Mouse (Mus musculus) neural tube, embryonic 15.5 days (tissue): ENCODE measurements around the gene Adss. TPM values are rescaled to one million over a fixed set of nuclear protein-coding genes. Genes with fewer than 3 reads are reported as not detected.
"Not testable (repeated sequence)": the region's sequence is repeated elsewhere in the genome, so short reads cannot be mapped to it uniquely, and the experiment has no call there.

Source experiments
- ATAC-seq: fragments of 200-750 bp; cut with Nextera tagmentation; 2 replicates; pipeline ENCODE4 v1.8.0; 2017; ENCODE audit warnings: mild to moderate bottlenecking, moderate TSS enrichment, moderate library complexity; ENCODE audit not compliant: low FRiP score
- H3K27ac ChIP-seq: fragments of 300-500 bp; sonication (generic); replicated peaks from 2 replicates; pipeline ENCODE4 v1.5.1; 2015; ENCODE audit warnings: mild to moderate bottlenecking, inconsistent platforms
- H3K27me3 ChIP-seq: fragments of 300-500 bp; sonication (generic); replicated peaks from 2 replicates; pipeline ENCODE4 v1.6.1; 2015; ENCODE audit warnings: inconsistent platforms
- H3K36me3 ChIP-seq: fragments of 300-500 bp; sonication (generic); 2 replicates; pipeline ENCODE4 v1.6.1; 2015; ENCODE audit warnings: inconsistent platforms
- H3K4me1 ChIP-seq: fragments of 300-500 bp; sonication (generic); 2 replicates; pipeline ENCODE4 v1.6.1; 2015; ENCODE audit warnings: inconsistent platforms
- H3K4me2 ChIP-seq: fragments of 300-500 bp; sonication (generic); 2 replicates; pipeline ENCODE4 v1.6.1; 2015; ENCODE audit warnings: inconsistent platforms, mild to moderate bottlenecking, moderate library complexity
- H3K4me3 ChIP-seq: fragments of 300-500 bp; sonication (generic); replicated peaks from 2 replicates; pipeline ENCODE4 v1.5.1; 2015; ENCODE audit warnings: mild to moderate bottlenecking, inconsistent platforms
- H3K9ac ChIP-seq: fragments of 300-500 bp; sonication (generic); replicated peaks from 2 replicates; pipeline ENCODE4 v1.6.1; 2015; ENCODE audit warnings: mild to moderate bottlenecking, inconsistent platforms
- H3K9me3 ChIP-seq: fragments of 300-500 bp; sonication (generic); replicated peaks from 2 replicates; pipeline ENCODE4 v1.6.1; 2016; ENCODE audit warnings: inconsistent platforms
- WGBS: fragments of 180-500 bp; shearing (Covaris S2); methylation state at CpG from one replicate; pipeline ENCODE4 v1.1.7; 2015; ENCODE audit warnings: mixed read lengths; 5-methylcytosine and 5-hydroxymethylcytosine counted together
- polyA plus RNA-seq: library from polyadenylated mRNA; unstranded; fragments of >200 nt; fragmentation: Nextera tagmentation; extraction: Ambion mirVana; gene quantifications from 2 replicates; pipeline ENCODE4 v1.2.1, GENCODE M21; 2015

Gene Adss
- polyA plus RNA-seq, result 50.6 and 55.1 TPM in 2 replicates

DNA sequence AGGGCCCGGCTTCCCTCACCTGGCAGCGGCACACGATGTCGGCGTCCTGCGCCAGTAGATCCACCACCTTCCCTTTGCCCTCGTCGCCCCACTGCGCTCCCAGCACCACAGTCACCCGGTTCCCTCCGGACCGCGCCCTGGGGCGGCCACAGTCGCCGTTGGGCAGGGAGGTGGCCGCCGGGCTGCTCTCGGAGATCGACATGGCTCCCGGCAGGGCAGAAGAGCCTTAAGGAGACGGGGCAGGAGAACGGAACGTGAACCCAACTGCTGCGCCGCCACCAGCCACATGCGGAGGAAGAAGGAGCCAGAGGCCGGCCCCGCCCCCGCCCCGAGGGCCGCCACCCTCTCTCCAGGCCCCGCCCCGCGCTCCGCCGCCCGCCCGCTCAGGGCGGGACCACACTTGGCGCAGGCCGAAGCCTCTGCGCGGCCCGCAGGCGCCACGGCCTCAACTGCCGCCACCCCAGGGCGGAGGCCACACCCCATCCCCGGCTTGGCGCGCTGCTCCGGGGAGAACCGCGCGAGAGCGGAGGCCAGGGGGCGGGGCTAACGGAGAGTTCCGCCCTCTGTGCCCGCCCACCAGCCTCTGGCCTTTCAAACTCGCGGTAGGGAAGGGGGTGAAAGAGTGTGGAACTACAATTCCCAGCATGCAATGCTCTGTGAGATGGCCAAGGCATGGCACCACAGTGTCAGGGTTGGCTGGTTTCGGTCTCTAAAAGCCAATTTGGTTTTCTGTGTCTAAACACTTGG is at the start of gene Adss:
TSS of gene Adss (minus strand) at position 319 of the 747 bp plus-strand sequence.
- Histone ChIP-seq H3K9me3 (no peaks in the 10 kb centered on the region), H3K9ac (peak within 1 kb of the TSS; percentile 71), H3K4me1 (peaks cover 20% of the 10 kb centered on the region), H3K27ac (peak within 1 kb of the TSS; percentile 88), H3K4me3 (peak within 1 kb of the TSS; percentile 72), H3K27me3 (no peaks in the 10 kb centered on the region), H3K4me2 (peak within 1 kb of the TSS; percentile 65), H3K36me3 (no peaks in the 10 kb centered on the region)
- WGBS, result under 1% methylated on average over 63 of the region's 64 CpGs
- ATAC-seq, result peak; percentile 98

DNA sequence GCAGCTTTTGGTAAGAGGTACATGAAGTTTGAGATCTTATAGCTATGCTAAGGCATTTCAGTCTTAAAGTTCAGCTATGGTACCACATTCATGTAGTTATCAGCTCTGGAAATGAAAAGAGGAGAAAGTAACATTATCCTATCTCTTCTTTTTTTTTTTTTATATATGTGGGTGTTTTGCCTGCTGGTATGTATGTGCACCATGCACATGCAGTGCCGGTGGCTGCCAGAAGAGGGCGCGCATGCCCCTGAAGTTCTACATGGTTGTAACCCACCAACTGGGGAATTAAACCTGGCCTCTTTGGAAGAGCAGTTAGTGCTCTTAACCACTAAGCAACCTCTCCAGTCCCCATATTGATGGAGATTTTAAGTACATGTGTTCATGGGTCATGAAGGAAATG is 49.5 kb upstream of the Adss start:
- 49% methylated on average over 3 of the region's 3 CpGs for WGBS
- H3K36me3 ChIP-seq, ATAC-seq, H3K4me3 ChIP-seq, H3K27ac ChIP-seq, H3K4me2 ChIP-seq, H3K27me3 ChIP-seq, H3K9me3 ChIP-seq, H3K4me1 ChIP-seq, H3K9ac ChIP-seq: not testable (repeated sequence)

DNA sequence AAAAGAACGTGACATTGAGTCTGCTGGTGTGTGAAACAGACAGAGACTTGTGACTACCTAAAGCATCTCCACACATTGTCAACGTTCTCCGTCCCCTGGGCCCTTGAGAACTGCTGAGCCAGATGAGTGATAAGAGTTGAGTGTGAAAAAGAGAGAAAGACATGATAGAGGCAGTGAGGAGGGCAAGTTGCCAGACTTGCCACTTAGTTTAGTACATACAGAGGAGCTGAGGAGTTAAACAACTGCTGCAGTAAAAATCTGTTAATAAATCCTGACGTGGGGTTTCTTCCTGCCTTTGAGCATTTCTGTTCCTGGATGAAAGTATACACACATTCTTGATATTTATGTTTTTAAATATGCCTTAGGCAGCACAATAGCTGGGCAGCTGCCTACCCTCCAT is 31.5 kb upstream of the Adss start:
- H3K4me1 ChIP-seq, H3K27ac ChIP-seq, H3K27me3 ChIP-seq, H3K9me3 ChIP-seq, H3K36me3 ChIP-seq, H3K4me2 ChIP-seq, ATAC-seq, H3K4me3 ChIP-seq, H3K9ac ChIP-seq: not testable (repeated sequence)
- 74% methylated on average over 4 of the region's 4 CpGs for WGBS

DNA sequence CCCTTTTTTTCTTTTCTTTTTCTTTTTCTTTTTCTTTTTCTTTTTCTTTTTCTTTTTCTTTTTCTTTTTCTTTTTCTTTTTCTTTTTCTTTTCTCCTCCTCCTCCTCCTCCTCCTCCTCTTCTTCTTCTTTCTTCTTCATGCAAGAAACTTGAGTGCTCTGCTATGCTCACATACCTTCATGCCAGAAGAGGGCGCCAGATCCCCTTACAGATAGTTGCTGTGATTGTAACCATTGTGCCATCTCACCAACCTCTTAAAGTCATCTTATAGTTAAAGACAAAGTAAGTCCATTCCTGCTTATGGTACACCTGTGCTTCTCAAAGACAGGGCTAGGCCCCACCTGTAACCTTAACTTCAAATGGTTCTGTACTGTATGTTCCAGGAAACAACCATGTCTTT is 10.5 kb upstream of the Adss start:
- not testable (repeated sequence) for ATAC-seq

DNA sequence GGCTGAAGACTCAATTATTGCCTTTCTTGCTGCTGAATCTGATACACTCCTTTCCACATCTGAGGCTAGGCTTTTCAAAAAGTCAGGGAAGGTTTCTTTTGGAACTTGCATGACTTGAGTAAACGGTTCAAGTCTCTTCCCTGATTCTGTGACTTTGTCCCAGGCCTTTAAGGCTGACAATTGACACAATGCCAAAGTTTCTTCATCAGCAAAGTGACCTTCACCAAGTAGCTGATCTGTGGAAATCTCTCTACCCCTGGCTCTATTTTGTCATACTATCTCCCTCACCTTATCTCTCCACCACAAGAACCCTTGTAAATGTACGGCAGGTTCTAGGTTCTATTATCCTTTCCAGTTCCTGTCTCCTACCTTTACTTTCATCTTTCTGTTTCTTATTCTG is 7.2 kb upstream of the Adss start:
- no peak for ATAC-seq
- Histone ChIP-seq H3K4me1 (no peaks in the 10 kb centered on the region), H3K9ac (no peak overlapping the region), H3K27me3 (no peaks in the 10 kb centered on the region), H3K4me2 (no peak overlapping the region), H3K9me3 (no peaks in the 10 kb centered on the region), H3K27ac (no peak overlapping the region), H3K4me3 (no peak overlapping the region), H3K36me3 (no peaks in the 10 kb centered on the region)
- WGBS, result 91% methylated on average over 2 of the region's 2 CpGs

More for the DNA sequence above, 10.5 kb upstream of the Adss start:
- H3K4me2 ChIP-seq, H3K4me3 ChIP-seq, H3K27me3 ChIP-seq, H3K9ac ChIP-seq, H3K9me3 ChIP-seq, H3K27ac ChIP-seq, H3K36me3 ChIP-seq, H3K4me1 ChIP-seq: not testable (repeated sequence)
- 67% methylated on average over 1 of the region's 1 CpGs for whole genome bisulfite sequencing

DNA sequence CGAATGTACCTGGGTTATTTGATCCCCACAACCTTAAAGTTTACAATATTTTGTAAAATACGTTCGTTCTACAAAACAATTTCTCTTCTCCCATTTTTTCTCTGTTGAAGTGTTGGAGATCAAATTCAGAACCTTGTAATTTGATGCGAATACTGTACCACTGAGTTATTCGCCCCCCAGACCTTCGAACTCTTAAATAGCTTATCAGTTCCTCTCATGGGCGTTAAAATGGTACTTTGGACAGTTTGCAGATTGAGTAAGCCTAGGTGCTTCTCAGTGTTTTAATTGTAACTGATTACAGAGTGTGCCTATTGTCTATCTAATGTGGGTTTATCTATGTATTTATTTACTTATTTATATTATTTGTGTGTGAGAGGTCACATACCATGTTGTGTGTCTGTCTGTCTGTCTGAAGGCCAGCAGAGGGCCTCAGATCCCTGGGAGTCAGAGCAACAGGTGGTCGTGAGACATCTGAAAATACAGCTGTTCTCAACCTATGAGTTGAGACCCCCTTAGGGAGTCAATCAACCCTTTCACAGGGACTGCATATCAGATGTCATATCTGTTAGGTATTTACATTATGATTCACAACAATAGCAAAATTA is 942 bp upstream of the Adss start:
- Histone ChIP-seq H3K27ac (no peak overlapping the region), H3K4me2 (peak overlapping the region; percentile 65), H3K27me3 (no peaks in the 10 kb centered on the region), H3K4me3 (no peak overlapping the region), H3K9me3 (no peaks in the 10 kb centered on the region), H3K4me1 (peaks cover 17% of the 10 kb centered on the region), H3K9ac (no peak overlapping the region), H3K36me3 (no peaks in the 10 kb centered on the region)
- no peak for ATAC-seq
- WGBS, result 77% methylated on average over 8 of the region's 8 CpGs

DNA sequence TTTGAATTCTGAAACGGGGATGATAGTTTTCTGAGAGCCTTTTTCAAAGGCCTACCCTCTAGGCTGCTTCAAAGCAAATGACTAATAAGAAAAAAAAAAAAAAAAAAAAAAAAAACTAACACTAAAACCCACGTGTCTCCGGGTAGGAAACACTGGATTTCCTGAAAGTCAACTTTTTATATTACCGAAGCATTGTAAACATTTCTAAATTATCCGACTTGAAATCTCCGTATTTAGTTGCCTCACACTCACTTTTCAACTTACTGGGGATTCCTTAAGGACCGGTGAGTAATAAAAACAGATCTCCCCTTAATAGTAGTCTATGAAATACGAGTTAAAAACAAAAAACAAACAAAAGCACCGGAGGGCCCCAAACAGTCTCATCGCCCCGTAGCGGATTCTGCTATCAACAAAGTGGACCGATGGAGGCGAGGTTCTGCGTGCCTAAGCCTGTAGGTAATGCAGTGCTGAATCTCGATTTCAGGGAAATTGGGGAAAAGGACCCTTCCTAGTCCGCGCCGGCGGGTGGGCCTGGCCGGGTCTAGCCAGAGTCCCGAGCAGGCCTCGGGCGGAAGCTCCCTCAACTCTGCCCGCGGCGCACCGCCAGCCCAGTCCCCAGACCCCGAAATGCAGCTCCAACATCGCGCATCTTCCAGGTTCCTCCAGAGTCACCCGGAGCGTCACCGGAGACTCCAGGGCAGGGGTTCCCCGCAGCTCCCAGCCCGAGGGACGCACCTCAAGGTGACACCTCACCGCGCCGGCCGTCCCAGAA is 704 bp downstream of the Adss start:
- ATAC-seq, result peak; percentile 62
- Histone ChIP-seq H3K4me2 (peak overlapping the region; percentile 65), H3K9ac (peak overlapping the region; percentile 71), H3K27ac (peak overlapping the region; percentile 88), H3K4me1 (peaks cover 20% of the 10 kb centered on the region), H3K36me3 (no peaks in the 10 kb centered on the region), H3K27me3 (no peaks in the 10 kb centered on the region), H3K9me3 (no peaks in the 10 kb centered on the region), H3K4me3 (peak overlapping the region; percentile 72)
- WGBS, result under 1% methylated on average over 41 of the region's 41 CpGs

DNA sequence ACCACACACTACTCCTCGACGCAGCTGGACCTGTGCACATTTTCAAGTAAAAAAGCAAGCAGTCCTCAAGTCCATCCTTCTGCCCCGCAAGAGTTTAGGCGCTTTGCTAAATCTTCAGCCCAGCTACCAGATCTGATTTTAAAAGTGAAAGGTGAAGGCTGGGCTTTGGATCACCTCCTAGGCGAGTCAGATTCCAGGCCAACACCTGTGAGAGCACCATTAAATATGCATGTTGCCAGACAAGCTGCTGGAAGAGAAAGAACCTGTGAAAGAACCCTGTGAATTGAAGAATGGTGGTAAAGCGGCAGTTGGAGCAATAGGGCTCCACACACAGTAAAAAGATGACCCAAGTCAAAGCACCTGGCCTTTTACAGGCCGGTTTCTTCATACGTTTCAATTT is 1.4 kb downstream of the Adss start:
- 5% methylated on average over 8 of the region's 8 CpGs for WGBS
- H3K4me2 ChIP-seq, result peak overlapping the region; percentile 65
- H3K9me3 ChIP-seq, result no peaks in the 10 kb centered on the region
- H3K4me1 ChIP-seq, result peaks cover 20% of the 10 kb centered on the region
- no peaks in the 10 kb centered on the region for H3K36me3 ChIP-seq
- no peak for ATAC-seq
- H3K27ac ChIP-seq, result no peak overlapping the region; the same call in 1 of the 2 replicates
- H3K27me3 ChIP-seq, result no peaks in the 10 kb centered on the region
- H3K4me3 ChIP-seq, result peak overlapping the region; percentile 72
- peak overlapping the region; percentile 71; the same call in 1 of the 2 replicates for H3K9ac ChIP-seq

DNA sequence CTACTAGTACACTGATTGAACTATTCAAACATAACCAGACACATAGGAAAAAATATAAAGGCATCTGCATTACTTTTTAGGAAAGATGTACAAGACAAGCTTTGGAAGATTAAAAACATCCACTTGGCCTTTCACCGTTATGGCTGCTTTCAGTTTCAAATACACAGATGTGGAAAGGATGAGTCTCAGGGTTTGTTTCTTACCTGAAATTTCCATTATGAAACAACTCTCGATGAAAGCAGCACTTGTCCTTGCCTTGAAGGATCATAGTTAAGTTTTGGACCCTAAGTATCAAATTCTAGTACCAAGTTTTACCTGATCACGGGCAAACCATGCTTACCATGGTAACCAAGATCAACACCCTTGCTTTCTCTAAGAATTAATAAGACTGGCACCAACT is 3.5 kb downstream of the Adss start:
- Histone ChIP-seq H3K9ac (no peak overlapping the region), H3K4me2 (no peak overlapping the region), H3K9me3 (no peaks in the 10 kb centered on the region), H3K4me1 (peaks cover 20% of the 10 kb centered on the region), H3K4me3 (no peak overlapping the region), H3K27ac (no peak overlapping the region), H3K27me3 (no peaks in the 10 kb centered on the region), H3K36me3 (0 out of 2 replicates have a peak, but pooled peaks cover 3% of the 10 kb centered on the region)
- no peak for ATAC-seq
- WGBS, result 88% methylated on average over 3 of the region's 3 CpGs

DNA sequence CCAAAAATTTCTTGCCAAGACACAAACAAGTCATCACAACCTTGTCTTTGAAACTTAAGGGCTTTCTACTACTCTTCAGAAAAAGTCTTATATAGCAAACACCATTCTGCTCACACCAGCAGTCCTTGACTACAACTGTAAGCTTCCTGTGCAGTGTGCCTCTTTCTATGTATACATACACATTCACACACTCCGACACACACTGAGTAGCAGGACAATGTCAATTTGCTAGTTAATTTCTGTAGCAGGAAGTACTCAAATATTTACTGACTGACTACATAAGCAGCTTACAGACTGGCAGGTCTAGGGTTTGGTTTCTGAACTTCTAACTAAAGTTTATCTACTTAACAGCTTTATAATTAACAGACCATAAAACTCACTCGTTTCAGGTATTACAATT is 18.9 kb downstream of the Adss start:
- no peak for ATAC-seq
- Histone ChIP-seq H3K4me3 (no peak overlapping the region), H3K4me2 (no peak overlapping the region), H3K9ac (no peak overlapping the region), H3K36me3 (peaks cover 28% of the 10 kb centered on the region), H3K4me1 (no peaks in the 10 kb centered on the region), H3K9me3 (no peaks in the 10 kb centered on the region), H3K27ac (no peak overlapping the region), H3K27me3 (no peaks in the 10 kb centered on the region)
- 88% methylated on average over 2 of the region's 2 CpGs for WGBS

DNA sequence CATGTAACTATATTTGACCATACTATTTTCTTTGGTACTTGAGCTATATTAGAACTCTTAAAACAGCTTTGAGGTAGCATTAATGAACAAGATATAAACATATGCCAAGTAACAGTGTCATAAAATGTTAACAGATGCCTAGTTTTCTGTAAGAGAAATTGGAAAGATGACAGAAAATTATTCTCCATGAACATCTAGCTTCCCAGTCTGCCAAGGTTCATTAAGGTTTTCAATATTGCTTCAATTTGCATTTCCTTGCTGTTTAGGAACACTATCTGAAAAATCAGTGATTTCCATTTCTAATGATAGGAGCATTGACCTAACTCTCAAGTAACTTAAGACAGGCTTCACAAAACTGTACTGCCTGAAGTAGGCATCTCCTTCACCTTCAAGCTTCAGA is 27.4 kb downstream of the Adss start:
- H3K27me3 ChIP-seq, result no peaks in the 10 kb centered on the region
- H3K9me3 ChIP-seq, result no peaks in the 10 kb centered on the region
- peaks cover 38% of the 10 kb centered on the region for H3K36me3 ChIP-seq
- H3K4me3 ChIP-seq, result no peak overlapping the region
- ATAC-seq, result no peak
- no peak overlapping the region for H3K9ac ChIP-seq
- no peaks in the 10 kb centered on the region for H3K4me1 ChIP-seq
- H3K4me2 ChIP-seq, result no peak overlapping the region
- no peak overlapping the region for H3K27ac ChIP-seq

DNA sequence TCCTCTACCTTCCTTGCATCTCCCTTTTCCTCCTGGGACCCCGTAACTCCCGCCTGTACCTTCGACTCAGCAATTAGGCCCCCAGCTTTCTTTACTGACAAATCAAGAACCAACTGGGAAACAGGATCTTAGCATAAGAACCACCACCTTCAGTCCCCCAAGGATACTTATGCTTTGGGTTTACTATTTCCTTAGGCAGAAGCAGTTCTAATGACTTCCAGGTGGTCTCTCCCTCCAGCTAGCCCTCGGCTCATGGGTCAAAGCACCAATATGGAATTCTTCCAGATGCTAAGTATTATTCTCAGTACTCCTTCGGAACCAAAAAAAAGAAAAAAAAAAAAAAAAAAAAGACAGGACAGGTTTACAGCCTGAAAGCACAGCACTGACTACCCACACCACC is 39.1 kb downstream of the Adss start:
- Histone ChIP-seq H3K36me3 (no peaks in the 10 kb centered on the region; the same call in 1 of the 2 replicates), H3K9ac (no peak overlapping the region), H3K4me1 (no peaks in the 10 kb centered on the region), H3K27ac (no peak overlapping the region), H3K27me3 (no peaks in the 10 kb centered on the region), H3K9me3 (no peaks in the 10 kb centered on the region), H3K4me2 (no peak overlapping the region), H3K4me3 (no peak overlapping the region)
- 86% methylated on average over 5 of the region's 5 CpGs for WGBS
- no peak for ATAC-seq
